Mouse (Mus musculus) adrenal gland, postnatal 4 days (tissue): ENCODE measurements around the gene Gbgt1. TPM values are rescaled to one million over a fixed set of nuclear protein-coding genes. Genes with fewer than 3 reads are reported as not detected.
A peak's percentile ranks its signal among the peaks of the same experiment; 100 is the strongest.

Source experiments
- DNase-seq, 2 experiments: peaks; one replicate each; pipeline ENCODE4 v3.0.0; 2021 to 2022; ENCODE audit warnings: low spot score in 2 of 2, mixed read lengths in 2 of 2
- total RNA-seq, 2 experiments: library from RNA; stranded (reverse); gene quantifications; 2 replicates each; pipeline ENCODE4 v1.2.3; 2021

Gene Gbgt1
- total RNA-seq, 2 experiments from 2014 or later = 8.2 to 8.3 TPM

DNA sequence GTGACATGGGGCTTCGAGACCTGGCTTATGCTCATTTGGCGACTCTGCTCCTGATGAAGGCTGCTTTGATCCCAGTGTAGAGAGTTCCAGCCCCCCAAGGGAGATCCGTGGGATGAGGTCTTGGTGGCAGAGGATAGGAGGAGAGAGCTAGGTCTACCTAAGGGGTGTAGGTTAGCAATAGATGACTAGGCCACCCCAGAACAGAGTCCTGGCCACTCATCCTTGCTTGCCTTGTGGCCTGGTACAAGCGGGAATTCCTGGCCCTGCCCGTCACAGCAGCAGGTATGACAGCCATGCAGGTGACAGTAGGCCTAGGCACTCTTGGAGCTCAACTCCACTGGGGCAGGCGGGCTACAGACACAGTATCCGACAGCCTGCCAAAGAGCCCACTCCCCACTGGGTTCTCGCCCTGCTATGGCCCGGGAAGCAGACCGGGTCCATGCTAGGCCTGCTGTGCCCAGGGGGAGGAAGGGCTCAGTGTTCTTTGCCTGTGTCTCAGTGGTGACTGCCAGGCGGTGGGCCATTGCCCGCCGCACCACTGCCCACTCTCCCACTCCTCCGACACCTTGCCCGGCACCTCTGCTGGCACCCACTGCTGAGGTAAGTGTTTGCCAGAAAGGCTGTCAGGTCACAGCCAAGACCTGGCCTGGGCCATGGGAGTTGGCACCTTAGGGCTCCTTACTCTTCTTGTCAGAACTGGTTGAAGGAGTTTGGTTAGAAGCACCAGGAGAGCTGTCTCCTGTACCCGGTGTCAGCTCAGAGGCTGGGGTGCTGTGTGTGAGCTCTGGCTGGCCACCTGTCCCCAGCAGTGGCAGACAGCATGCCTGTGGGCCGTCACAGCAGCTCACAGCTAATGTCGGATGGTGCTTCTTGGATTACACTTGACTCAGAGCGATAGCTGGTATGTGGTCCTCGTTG lies 31.0 kb downstream of the Gbgt1 start:
- no peak for DNase-seq

DNA sequence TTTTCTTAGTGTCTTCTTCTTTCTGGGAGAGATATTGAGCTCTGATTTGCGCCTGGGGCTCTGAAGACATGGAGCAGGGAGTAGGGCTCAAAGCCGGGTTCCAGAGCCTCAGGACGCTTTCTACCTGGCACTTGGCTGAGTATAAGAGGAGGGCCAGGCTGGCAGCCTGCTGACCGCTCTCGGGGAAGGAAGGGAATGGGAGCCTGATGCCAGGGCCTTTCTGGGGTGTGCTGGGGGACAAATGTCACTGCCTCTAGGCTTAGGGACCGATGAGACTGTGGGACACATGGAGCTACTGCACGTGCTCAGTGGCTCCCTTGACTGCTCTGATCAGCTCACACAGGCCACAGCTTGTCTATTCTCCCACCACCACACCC lies 31.7 kb downstream of the Gbgt1 start:
- DNase-seq = no peak

DNA sequence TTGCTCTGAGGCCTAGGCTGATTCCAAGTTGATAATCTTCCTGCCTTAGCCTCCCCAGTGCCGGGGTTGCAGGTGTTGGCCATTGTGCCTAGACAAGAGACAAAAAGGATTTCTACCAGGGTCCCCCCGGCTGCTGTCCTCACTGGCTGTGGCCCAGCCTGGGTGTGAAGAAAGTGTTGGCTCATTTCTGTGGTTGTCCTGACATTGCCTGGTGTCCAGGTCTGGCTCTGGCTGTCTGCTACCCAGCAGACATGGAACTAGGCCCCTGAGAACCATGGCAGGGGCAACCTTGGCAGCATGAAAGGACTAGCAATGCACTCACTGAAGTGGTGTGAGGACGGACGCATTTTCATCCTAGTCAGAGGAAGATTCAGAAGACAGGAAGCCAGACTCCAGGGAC lies 33.2 kb downstream of the Gbgt1 start:
- no peak for DNase-seq

DNA sequence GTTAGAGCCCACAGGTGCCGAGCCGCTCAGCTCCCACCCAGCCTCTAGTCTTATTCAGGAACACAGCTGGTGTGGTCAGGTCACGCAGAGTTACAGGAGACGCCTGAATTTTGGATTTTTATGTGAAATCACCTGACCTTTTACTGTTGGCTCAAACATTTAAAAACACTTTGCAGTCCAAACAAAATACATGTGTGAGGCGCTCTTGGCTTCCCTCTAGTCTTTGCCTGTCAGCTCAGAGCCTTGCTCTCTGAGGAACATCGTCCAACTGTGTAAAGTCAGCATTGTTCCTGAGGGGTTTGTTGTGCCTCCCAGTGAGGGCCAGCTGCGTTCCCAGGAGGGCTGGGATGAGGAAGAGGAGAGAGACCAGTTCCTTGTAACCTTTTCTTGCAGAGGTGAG lies 33.6 kb downstream of the Gbgt1 start:
- DNase-seq = no peak

DNA sequence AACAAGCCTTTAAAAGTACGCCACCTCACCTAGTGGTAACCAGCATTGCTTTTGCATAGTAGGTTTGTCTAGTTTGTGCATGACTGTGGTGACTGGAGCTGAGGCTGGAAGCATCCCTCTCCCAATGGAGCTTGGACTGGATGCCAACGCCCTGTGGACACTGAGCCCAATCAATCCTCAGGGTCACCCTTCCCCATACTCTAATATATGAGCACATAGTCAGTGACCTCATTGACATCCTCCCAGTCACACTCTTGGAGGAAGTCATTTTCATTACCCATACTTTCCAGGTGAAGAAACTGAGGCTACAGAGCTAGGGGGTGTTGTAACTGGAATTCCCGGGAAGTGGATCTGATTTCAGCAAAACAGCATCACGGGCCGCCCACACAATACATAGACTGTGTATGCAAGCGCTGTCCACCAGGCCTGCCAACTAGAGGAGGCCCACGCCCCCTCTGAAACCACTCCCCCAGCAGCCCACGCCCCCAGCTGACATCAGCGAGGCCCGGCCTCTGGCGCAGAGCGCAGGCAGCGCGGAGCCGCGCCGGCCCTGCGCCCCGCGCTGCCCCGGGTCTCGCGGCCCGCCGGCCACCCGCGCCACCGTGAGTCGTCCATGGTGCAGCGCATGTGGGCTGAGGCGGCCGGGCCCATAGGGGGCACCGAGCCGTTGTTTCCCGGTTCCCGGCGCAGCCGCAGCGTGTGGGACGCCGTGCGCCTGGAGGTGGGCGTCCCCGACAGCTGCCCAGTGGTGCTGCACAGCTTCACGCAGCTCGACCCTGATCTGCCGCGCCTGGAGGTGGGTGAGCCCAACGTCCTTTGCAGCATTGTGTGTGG lies 36.5 kb downstream of the Gbgt1 start:
- peak; percentile 68 to 76 for DNase-seq

DNA sequence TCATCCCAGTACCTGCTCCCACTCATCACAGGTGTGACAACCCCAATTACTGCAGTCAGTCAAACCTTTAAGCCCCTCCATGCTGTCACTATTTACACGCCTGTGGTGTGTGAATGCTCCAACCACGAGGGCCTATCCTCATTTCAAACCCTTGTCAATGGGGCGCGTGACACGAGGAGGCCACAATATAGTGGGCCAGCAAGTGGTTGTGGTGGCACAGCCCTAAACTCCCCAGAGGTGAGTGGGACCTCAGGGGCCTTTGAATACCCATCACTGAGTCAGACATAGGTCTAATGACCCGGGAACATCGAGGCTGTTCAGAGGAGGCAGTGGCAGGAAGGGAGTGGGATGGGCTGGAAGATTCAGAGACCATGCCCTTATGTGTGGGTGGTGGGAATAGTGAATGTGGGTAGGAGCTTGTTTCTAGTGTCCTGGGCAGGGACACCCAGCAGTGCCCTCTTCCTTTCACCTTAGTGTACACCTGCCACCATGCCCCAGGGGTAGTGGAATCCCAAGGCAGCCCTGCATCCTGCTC lies 37.3 kb downstream of the Gbgt1 start:
- DNase-seq = no peak

DNA sequence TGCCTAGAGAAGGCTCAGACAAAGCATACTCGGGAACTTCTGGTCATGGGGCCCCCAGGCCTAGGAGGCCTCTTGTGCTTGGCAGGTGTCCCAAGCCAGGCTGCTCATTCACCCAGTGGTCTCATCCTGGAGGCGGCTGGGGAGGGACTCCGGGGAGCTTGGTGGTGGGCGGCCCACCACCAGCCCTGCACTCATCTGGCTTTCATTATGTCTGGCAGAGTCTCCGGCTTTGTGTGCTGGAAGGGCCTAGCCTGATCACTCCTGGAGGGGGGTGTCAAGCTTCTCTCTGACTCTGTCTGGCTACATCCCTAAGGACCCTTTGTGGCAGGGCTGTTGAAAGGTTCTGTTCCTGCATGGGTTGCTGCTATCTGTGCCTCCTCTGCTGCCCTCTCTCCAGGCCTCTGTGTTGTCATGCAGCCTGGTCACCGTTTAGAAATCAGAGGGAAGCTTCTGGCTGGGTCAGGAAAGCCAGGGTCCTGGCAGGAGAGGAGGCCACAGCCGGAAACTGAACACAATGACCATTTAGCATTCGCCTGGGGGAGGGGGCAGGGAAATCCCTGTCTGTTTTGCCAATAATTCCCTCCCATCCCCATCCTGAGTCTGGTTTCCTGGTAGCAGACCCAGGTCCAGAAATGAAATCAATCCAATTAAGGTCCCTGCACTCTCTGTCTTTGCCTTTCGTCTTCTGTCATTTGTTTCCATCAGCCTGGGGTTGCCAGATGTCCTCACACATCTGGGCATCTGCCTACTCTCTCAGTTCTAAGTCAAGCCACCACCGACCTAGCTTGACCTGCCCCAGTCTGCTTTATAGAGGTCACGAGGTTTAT lies 38.0 kb downstream of the Gbgt1 start:
- no peak for DNase-seq

DNA sequence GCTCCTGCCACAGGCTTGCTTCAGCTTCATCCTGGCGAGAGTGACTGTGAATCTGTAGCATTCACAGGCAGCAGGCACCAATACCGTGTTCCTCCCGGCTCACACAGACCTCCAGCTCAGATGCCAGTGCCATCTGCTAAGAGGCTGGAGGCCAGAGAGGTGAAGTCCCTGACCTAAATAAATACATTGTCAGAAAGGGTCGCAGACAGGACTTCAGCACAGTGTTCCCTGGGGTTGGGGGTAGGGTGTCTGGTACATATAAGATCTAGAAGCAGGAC lies 38.5 kb downstream of the Gbgt1 start:
- no peak for DNase-seq

DNA sequence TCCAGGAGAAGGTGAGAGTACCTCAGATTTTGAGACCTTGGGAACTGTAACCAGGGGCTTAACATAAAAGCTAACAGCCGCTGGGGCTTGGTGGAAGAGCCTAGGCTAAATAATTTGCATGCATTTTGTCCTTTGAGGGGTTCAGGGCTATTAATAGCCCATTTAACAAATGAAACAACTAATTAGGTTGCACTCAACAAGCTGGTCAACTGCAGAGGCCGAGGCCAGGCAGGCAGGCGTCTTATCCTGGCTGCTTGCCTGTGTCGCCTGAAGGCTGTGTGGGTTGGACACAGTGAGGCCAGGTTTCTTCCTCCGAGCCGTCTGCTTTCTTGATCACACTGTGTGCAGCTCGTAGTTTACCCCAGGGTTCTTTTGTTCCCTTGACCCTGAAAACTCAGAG lies 39.0 kb downstream of the Gbgt1 start:
- no peak for DNase-seq

DNA sequence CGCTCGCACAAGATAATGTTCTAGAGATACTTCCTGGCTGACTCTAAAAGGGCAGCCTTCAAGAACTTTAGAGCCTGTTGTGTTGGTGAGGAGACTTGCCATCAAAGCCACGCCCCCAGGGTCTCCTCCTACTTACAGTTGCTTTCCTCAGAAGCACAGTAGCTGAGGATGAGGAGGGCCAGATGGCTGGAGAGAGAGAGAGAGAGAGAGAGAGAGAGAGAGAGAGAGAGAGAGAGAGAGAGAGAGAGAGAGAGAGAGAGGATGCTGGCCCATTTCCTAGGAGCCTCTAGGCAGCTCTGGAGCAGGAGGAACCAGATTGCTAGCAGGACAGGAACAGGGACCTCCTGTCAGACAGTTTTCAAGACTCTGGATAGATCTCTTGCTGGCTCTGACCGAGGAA lies 39.5 kb downstream of the Gbgt1 start:
- DNase-seq = no peak

DNA sequence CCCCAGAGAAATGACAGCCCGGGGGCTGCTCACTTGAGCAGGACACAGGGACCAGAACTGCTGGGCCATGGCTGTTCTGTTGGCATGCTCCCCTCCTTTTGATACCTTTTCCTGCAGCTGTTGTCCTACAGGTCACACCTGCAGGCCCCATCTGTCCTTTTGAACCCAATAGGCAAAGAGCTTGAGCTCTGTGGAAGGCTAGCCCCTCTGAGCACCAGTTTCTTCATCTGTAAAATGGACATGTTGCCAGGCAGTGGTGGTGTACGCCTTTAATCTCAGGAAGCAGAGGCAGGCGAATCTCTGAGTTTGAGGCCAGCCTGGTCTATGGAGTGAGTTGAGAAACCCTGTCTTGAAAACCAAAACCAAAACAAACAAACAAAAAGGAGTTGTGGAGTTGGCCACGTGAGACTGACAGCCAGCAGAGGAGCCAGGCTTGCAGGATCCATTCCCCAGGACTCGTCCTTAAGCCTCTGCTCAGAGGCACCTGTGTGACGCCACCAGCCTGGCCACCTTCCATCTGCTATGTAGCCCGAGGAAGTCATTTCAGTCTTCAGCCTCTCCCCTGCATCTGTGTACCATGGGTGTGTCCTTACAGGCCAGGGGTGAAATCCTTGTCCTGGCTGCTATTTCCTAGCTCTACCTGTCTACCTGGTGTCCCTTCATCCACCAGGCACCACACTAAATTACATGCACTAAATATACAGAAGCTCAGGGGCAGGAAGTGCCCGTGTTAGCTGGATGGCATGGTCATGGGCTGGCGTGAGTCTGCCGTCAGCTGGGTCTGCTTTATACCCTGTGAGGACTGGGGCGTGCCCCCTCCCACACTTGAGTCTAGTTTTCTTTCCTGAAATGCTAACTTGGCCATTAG lies 40.3 kb downstream of the Gbgt1 start:
- no peak for DNase-seq

DNA sequence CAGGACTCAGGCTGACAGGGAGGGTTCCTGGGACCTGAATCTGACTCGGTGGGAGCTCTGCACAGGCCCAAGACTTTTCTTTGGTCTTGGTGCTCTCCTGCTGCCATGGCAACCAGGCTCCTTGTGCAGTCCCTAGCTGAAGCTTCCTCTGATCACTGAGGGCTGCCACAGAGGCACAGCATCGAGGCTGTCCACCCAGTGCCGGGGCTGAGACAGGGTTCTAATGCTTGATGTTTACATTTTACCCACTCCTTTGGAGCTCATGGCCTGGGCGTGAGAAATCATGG lies 40.9 kb downstream of the Gbgt1 start:
- DNase-seq = no peak

DNA sequence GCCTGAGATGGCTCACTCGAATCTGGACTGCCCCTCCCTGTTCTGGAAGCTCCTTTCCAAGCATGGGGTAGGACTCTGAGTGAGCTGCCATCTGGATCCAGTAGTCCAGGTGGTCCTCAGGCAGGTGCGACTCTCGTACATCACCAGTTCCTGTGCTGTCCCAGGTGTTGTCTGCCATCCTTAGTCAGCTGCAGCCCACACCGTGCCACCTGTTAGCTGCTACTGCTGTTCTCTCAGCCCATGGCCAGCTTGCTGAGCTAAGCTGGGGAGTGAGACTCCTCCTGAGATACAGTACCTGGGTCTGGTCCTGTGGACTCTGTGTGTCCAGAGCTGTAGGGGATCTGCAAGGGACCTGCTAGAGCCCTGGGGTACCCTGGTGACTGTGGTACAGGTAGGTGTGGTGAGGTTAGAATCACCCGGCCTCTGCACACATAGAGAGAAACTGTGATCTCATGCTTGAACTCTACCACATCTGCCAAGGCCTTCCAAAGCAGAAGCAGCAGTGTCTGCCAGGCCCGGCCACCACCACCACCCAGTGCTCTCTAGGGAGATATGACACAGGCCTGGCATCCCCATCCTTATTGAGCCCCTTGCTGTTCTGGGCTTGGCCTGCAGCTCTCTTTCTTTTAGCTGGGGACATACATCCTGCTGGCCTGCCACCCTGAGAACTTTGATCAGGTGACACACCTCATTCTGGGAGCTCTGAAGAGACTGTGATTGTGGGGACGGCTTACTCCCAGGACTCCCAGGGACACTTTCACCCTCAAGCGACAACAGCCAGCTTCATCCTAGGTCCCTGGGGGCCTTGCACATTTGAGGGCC lies 41.5 kb downstream of the Gbgt1 start:
- no peak for DNase-seq

DNA sequence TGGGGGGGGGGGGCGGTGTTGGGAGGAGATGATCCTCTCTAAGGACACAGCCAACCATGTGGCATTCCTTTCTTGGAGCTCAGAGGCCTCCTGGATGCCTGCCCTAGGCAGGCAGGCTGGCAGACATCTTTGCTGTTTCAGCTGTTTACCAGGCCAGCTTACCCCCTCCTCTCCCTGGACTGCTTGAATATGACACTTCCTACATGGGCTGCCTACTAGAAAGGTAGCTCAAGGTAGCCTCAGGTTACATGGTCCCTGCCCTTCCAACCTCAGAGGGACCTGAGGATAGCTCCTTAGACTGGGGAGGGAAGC lies 42.1 kb downstream of the Gbgt1 start:
- DNase-seq = no peak

DNA sequence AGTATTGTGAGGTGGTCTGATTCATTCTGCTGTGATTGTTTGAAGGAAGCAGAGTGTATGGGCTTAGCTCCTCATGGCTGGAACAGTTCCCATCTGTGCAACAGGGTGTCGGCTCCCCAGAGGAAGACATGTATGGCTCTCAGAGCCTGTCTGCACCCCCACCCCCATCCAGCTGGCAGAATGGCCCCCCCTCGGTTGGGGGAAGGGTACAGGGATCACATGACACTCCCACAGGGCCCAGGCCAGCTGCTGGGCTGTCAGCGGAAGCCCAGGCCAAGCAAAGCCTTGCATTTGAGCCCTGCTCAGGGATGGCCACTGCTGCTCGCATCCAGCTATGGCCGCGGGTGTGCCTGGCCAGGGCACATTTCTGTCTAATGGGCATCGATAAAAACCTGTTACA lies 42.5 kb downstream of the Gbgt1 start:
- DNase-seq = no peak

DNA sequence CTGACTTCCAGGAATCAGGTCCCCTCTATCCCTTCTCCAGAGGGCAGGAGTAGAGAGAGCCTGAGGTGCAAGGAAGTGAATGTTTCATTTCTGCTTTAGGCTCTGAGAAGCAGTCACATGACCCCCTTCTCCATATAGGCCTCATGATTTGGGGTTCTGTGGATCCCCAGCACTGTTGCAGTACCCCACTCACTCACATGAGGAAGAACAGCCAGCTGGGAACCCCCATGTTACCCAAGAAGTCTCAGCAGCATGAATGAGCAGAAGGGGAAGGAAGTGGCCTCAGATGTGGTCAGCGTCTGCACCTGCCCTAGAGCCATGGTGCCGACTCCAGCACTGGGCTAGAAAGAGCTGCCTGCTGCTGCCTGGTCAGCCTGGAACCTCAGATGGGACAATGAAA lies 43.3 kb downstream of the Gbgt1 start:
- no peak for DNase-seq

DNA sequence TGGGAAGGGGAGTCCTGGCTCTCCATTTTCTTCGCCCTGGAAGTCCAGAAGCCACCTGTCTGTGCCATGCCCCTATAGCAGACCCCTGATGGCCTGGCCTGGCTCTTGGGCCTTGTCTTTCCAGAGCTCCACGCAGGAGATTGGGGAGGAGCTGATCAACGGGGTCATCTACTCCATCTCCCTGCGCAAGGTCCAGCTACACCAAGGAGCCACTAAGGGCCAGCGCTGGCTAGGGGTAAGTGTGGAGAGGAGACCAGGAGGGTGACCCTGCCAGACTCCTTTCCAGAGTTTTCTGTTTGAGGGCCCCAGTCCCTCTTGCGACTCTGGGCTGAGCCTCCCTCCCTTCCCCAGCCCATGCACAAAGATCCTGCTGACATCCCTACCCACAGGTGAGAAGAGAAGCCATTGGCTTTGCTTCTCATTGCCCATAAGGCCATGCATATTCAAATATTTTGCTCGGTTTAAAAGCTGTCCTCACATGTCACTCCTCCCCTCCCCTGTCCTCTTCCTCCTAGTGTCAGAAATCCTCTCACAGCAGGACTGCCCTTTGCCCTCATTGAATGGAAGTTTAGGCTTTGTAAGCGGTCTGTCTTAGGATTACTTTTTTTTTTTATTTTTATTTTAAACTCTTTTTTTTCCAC lies 44.0 kb downstream of the Gbgt1 start:
- no peak for DNase-seq

DNA sequence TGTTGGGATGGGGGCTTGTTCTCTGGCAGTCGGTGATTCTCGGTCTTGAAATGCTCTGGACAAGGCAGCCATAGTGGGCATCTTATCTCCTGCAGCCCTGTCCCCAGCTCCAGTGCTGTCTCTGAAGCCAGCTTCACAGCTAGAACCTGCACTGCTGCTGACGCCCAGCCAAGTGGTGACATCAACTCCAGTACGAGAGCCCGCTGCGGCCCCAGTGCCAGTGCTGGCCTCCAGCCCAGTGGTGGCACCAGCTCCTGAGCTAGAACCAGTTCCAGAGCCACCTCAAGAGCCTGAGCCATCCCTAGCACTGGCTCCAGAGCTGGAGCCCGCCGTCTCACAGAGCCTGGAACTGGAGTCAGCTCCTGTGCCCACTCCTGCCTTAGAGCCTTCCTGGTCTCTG lies 47.2 kb downstream of the Gbgt1 start:
- DNase-seq = no peak

DNA sequence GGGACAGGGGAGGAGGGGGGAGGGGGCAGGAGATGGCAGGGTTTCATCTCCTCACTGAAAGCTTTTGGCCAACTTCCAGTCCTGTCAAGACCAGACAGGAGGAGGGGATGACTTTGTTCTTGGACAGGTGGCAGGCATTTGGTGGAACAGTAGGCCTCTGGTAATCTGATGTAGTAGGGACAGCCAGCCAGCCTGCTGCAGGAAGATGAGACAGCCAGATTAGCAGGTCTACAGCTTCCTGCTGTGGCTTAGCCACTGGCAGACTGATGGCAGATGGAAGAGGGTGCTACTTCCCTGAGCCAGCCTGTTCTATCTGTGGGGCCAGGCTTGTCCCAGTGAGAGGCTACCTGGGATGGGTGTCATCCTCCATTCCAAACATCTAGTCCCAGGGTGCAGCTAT lies 49.3 kb downstream of the Gbgt1 start:
- DNase-seq = no peak

DNA sequence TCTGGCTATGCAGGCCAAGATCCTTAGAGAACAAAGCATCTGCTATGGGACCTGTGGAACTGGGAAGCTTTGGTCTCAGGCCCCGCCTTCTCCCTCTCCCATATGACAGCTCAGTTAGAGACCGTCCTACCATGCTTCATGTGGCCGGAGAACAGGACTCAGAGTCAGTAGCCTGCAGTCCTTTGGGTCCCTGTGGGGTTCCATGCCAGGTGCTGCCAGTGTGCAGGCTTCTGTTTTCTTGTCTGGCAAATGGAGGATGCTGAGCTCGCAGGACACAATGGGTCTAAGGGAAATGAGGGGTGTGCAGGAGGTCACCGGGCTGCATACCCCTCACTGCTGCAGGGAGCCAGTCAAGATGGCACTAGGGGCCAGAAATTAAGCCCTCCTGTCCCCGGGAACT lies 49.9 kb downstream of the Gbgt1 start:
- no peak for DNase-seq
